Mouse (Mus musculus) intestine, embryonic 15.5 days (tissue): ENCODE results near the gene H2afy. TPM values are rescaled to one million over a fixed set of nuclear protein-coding genes. Genes with fewer than 3 reads are reported as not detected.
"Not testable (repeated sequence)": the region's sequence is repeated elsewhere in the genome, so short reads cannot be mapped to it uniquely, and the experiment has no call there.

Experiments used
- ATAC-seq: fragments of 200-750 bp; cut with Nextera tagmentation; 2 replicates; pipeline ENCODE4 v1.8.0; 2017; ENCODE audit warnings: moderate TSS enrichment, moderate library complexity
- H3K27ac ChIP-seq: fragments of 300-500 bp; sonication (generic); 2 replicates; pipeline ENCODE4 v1.5.1; 2015; ENCODE audit warnings: mild to moderate bottlenecking, inconsistent platforms
- H3K27me3 ChIP-seq: fragments of 300-500 bp; sonication (generic); replicated peaks from 2 replicates; pipeline ENCODE4 v1.6.1; 2015; ENCODE audit warnings: inconsistent platforms
- H3K36me3 ChIP-seq: fragments of 300-500 bp; sonication (generic); 2 replicates; pipeline ENCODE4 v1.6.1; 2015; ENCODE audit warnings: inconsistent platforms
- H3K4me1 ChIP-seq: fragments of 300-500 bp; sonication (generic); replicated peaks from 2 replicates; pipeline ENCODE4 v1.6.1; 2015; ENCODE audit warnings: inconsistent platforms
- H3K4me2 ChIP-seq: fragments of 300-500 bp; sonication (generic); replicated peaks from 2 replicates; pipeline ENCODE4 v1.6.1; 2015; ENCODE audit warnings: mild to moderate bottlenecking, inconsistent platforms
- H3K4me3 ChIP-seq: fragments of 300-500 bp; sonication (generic); replicated peaks from 2 replicates; pipeline ENCODE4 v1.5.1; 2015; ENCODE audit warnings: inconsistent platforms
- H3K9ac ChIP-seq: fragments of 300-500 bp; sonication (generic); 2 replicates; pipeline ENCODE4 v1.6.1; 2015; ENCODE audit warnings: inconsistent platforms
- H3K9me3 ChIP-seq: fragments of 300-500 bp; sonication (generic); 2 replicates; pipeline ENCODE4 v1.6.1; 2016; ENCODE audit warnings: inconsistent platforms
- WGBS: fragments of 180-500 bp; shearing (Covaris S2); methylation state at CpG from one replicate; pipeline ENCODE4 v1.1.7; 2015; 5-methylcytosine and 5-hydroxymethylcytosine counted together
- polyA plus RNA-seq: library from polyadenylated mRNA; unstranded; fragments of >200 nt; fragmentation: Nextera tagmentation; extraction: Ambion mirVana; gene quantifications from 2 replicates; pipeline ENCODE4 v1.2.1, GENCODE M21; 2015

The H2afy gene
- polyA plus RNA-seq, 1 experiment from 2014 or later: 322 TPM

DNA sequence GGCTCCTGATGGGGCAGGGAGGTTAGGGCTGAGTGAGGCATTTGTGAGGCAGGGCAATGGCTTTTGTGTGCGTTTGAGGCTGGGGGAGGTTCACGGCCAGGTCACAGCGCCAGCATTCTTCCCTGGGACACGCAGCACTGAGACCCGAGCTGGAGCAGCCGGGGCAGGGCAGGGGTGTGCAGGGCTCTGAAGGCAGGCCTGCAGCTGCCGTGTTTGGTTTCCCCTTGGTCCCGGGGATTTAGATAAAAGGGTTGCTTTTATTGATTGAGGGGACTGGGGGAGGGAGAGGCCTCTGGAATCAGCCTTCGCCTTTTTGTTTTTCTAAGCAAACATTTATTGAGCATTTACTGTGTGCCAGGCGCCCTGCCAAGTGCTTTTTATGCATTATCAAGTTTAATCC lies 83.4 kb downstream of the H2afy start:
- 16% methylated on average over 10 of the region's 10 CpGs for WGBS
- Histone ChIP-seq H3K4me3 (no peak overlapping the region), H3K36me3 (no peaks in the 10 kb centered on the region), H3K4me1 (peaks cover 6% of the 10 kb centered on the region), H3K27ac (no peak overlapping the region), H3K4me2 (0 out of 2 replicates have a peak overlapping the region, but pooled peaks have one; percentile 2), H3K9ac (no peak overlapping the region), H3K9me3 (no peaks in the 10 kb centered on the region), H3K27me3 (no peaks in the 10 kb centered on the region)
- peak; percentile 46; the same call in 1 of the 2 replicates for ATAC-seq

- Histone ChIP-seq H3K9ac (no peak overlapping the region), H3K4me3 (no peak overlapping the region), H3K27me3 (no peaks in the 10 kb centered on the region), H3K27ac (no peak overlapping the region), H3K36me3 (no peaks in the 10 kb centered on the region), H3K4me2 (no peak overlapping the region), H3K4me1 (peaks cover 6% of the 10 kb centered on the region), H3K9me3 (no peaks in the 10 kb centered on the region)
- 35% methylated on average over 6 of the region's 6 CpGs for WGBS
- ATAC-seq: no peak
These were observed 85.9 kb downstream of the H2afy start for GRCm38 (mm10) chr13:56050246-56050645.

GRCm38 (mm10) chr13:56042221-56042620 lies 93.9 kb downstream of the H2afy start:
- Histone ChIP-seq H3K4me1 (no peaks in the 10 kb centered on the region), H3K27ac (no peak overlapping the region), H3K4me3 (no peak overlapping the region), H3K4me2 (no peak overlapping the region), H3K9ac (no peak overlapping the region), H3K9me3 (no peaks in the 10 kb centered on the region), H3K27me3 (peaks cover 3% of the 10 kb centered on the region; the same call in 1 of the 2 replicates), H3K36me3 (no peaks in the 10 kb centered on the region)
- 86% methylated on average over 3 of the region's 3 CpGs for WGBS
- no peak for ATAC-seq

- ATAC-seq: no peak
- H3K4me1 ChIP-seq: no peaks in the 10 kb centered on the region
These were observed 95.5 kb downstream of the H2afy start for GRCm38 (mm10) chr13:56040621-56041020.

GRCm38 (mm10) chr13:56039610-56040371 lies 96.4 kb downstream of the H2afy start:
- ATAC-seq: peak; percentile 87
- Histone ChIP-seq H3K27ac (no peak overlapping the region), H3K27me3 (0 out of 2 replicates have a peak, but pooled peaks cover 6% of the 10 kb centered on the region), H3K36me3 (no peaks in the 10 kb centered on the region), H3K4me1 (no peaks in the 10 kb centered on the region), H3K9ac (no peak overlapping the region), H3K9me3 (no peaks in the 10 kb centered on the region), H3K4me2 (no peak overlapping the region), H3K4me3 (no peak overlapping the region)
- 36% methylated on average over 10 of the region's 10 CpGs for WGBS

More at GRCm38 (mm10) chr13:56040621-56041020, 95.5 kb downstream of the H2afy start:
- 80% methylated on average over 3 of the region's 3 CpGs for WGBS
- no peak overlapping the region for H3K27ac ChIP-seq
- no peaks in the 10 kb centered on the region for H3K9me3 ChIP-seq
- no peaks in the 10 kb centered on the region for H3K36me3 ChIP-seq
- no peak overlapping the region for H3K9ac ChIP-seq
- peaks cover 6% of the 10 kb centered on the region; the same call in 1 of the 2 replicates for H3K27me3 ChIP-seq
- H3K4me2 ChIP-seq: no peak overlapping the region
- no peak overlapping the region for H3K4me3 ChIP-seq

- H3K4me3 ChIP-seq: no peak overlapping the region
- H3K9ac ChIP-seq: no peak overlapping the region
- no peaks in the 10 kb centered on the region for H3K36me3 ChIP-seq
- WGBS: 74% methylated on average over 4 of the region's 4 CpGs
- peaks cover 17% of the 10 kb centered on the region for H3K27me3 ChIP-seq
- ATAC-seq: no peak
- H3K9me3 ChIP-seq: no peaks in the 10 kb centered on the region
- no peak overlapping the region for H3K27ac ChIP-seq
- H3K4me1 ChIP-seq: peaks cover 18% of the 10 kb centered on the region; the same call in 1 of the 2 replicates
- no peak overlapping the region for H3K4me2 ChIP-seq
These were observed 107.2 kb downstream of the H2afy start for GRCm38 (mm10) chr13:56029006-56029405.

DNA sequence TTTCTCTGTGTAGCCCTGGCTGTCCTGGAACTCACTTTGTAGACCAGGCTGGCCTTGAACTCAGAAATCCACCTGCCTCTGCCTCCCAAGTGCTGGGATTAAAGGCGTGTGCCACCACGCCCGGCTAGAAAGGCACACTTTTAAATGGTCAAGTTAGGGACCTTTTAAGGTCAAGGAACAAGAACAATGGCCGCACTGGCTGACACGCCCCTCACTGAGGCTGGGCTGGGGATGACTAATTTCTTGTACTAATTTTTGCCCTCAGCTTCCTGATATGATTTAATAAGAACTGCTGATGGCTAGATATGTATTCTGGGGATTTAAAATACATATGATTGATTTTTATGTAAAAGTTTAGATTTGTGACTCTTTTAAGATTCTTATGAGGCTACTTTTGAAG lies 108.2 kb downstream of the H2afy start:
- not testable (repeated sequence) for H3K36me3 ChIP-seq, ATAC-seq, H3K9ac ChIP-seq, H3K9me3 ChIP-seq, H3K4me3 ChIP-seq, H3K4me2 ChIP-seq, H3K27ac ChIP-seq
- 73% methylated on average over 5 of the region's 5 CpGs for WGBS
- Histone ChIP-seq H3K27me3 (peaks cover 14% of the 10 kb centered on the region), H3K4me1 (peaks cover 23% of the 10 kb centered on the region)

DNA sequence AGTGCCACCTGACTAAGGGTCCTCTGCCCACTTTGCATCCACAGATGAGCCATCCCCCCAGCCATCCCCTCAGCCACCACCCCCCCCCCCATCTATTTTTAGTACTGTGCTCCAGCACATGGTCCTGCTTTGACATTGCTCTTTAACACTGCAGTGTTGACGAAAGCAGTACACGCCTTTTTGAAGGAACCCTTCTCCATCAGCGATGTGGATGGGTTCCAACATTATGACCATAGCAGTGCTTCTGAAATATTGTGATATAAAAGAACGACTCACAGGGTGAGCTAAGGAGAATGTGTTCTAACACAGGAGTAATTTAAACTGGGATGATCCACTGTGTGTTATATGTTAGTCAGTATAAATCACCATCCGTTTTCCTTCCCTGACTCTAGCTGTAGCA lies 109.5 kb downstream of the H2afy start:
- Histone ChIP-seq H3K9ac (no peak overlapping the region), H3K27me3 (peaks cover 14% of the 10 kb centered on the region), H3K4me2 (no peak overlapping the region), H3K27ac (no peak overlapping the region), H3K36me3 (no peaks in the 10 kb centered on the region), H3K9me3 (no peaks in the 10 kb centered on the region), H3K4me1 (peaks cover 16% of the 10 kb centered on the region), H3K4me3 (no peak overlapping the region)
- WGBS: 59% methylated on average over 5 of the region's 5 CpGs
- ATAC-seq: no peak

DNA sequence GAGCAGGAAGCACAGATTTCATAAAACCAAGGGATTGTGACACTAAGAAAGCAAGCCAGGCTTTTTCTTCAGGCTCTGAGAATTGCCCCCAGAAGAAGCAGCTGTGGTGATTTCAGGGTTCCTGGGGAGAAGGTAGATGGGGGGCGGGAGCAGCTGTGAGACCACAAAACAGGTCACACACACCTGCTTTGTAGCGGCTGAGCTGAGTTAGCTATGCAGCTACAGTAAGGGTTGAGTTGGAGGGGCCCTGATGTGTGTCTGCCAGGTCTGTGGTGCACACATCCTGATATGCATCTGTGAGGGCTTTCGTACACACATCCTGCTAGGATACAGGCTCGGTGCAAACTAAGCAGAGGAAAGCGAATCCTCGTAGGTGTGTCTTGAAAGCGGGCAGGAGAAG lies 110.1 kb downstream of the H2afy start:
- Histone ChIP-seq H3K4me1 (peaks cover 16% of the 10 kb centered on the region), H3K36me3 (no peaks in the 10 kb centered on the region), H3K27ac (no peak overlapping the region), H3K4me2 (no peak overlapping the region), H3K9me3 (no peaks in the 10 kb centered on the region), H3K9ac (no peak overlapping the region), H3K4me3 (no peak overlapping the region), H3K27me3 (peaks cover 9% of the 10 kb centered on the region)
- WGBS: 74% methylated on average over 7 of the region's 7 CpGs
- ATAC-seq: no peak

GRCm38 (mm10) chr13:56025027-56025410 lies 111.1 kb downstream of the H2afy start:
- peaks cover 6% of the 10 kb centered on the region for H3K27me3 ChIP-seq
- no peaks in the 10 kb centered on the region for H3K36me3 ChIP-seq
- H3K9me3 ChIP-seq: no peaks in the 10 kb centered on the region
- peak; percentile 7; the same call in 1 of the 2 replicates for ATAC-seq
- peak overlapping the region; percentile 38 for H3K4me2 ChIP-seq
- H3K4me3 ChIP-seq: no peak overlapping the region
- no peak overlapping the region for H3K27ac ChIP-seq
- H3K9ac ChIP-seq: no peak overlapping the region
- WGBS: 37% methylated on average over 14 of the region's 14 CpGs
- H3K4me1 ChIP-seq: peaks cover 16% of the 10 kb centered on the region

- 21% methylated on average over 14 of the region's 14 CpGs for WGBS
- no peaks in the 10 kb centered on the region for H3K9me3 ChIP-seq
- H3K9ac ChIP-seq: no peak overlapping the region
- H3K36me3 ChIP-seq: no peaks in the 10 kb centered on the region
- peak overlapping the region; percentile 38 for H3K4me2 ChIP-seq
- H3K27ac ChIP-seq: no peak overlapping the region
- peaks cover 6% of the 10 kb centered on the region for H3K27me3 ChIP-seq
- ATAC-seq: peak; percentile 50; the same call in 1 of the 2 replicates
- H3K4me1 ChIP-seq: peaks cover 16% of the 10 kb centered on the region
- no peak overlapping the region for H3K4me3 ChIP-seq
These were observed 111.6 kb downstream of the H2afy start for GRCm38 (mm10) chr13:56024410-56025026.
